Mouse (Mus musculus) hindbrain, embryonic 14.5 days (tissue): ENCODE results near the gene Scgb1c1. TPM values are rescaled to one million over a fixed set of nuclear protein-coding genes. Genes with fewer than 3 reads are reported as not detected.
A peak's percentile ranks its signal among the peaks of the same experiment; 100 is the strongest.

ENCODE experiments used
- ATAC-seq: fragments of 200-750 bp; cut with Nextera tagmentation; 2 replicates; pipeline ENCODE4 v1.8.0; 2017; ENCODE audit warnings: moderate number of reproducible peaks, mild to moderate bottlenecking, moderate TSS enrichment, moderate library complexity; ENCODE audit not compliant: low FRiP score
- DNase-seq: peaks from one replicate; pipeline ENCODE4 v3.0.0-alpha.2; 2015; ENCODE audit warnings: low spot score
- H3K27ac ChIP-seq: fragments of 300-500 bp; sonication (generic); 2 replicates; pipeline ENCODE4 v1.5.1; 2014; ENCODE audit warnings: mild to moderate bottlenecking, moderate library complexity
- H3K27me3 ChIP-seq: fragments of 300-500 bp; sonication (generic); 2 replicates; pipeline ENCODE4 v1.6.1; 2014; ENCODE audit warnings: mild to moderate bottlenecking, low read length, mixed read lengths; ENCODE audit not compliant: control insufficient read depth, insufficient read depth
- H3K36me3 ChIP-seq: fragments of 300-500 bp; sonication (generic); replicated peaks from 2 replicates; pipeline ENCODE4 v1.6.1; 2014; ENCODE audit not compliant: control insufficient read depth, insufficient read depth
- H3K4me1 ChIP-seq: fragments of 300-500 bp; sonication (generic); replicated peaks from 2 replicates; pipeline ENCODE4 v1.6.1; 2014; ENCODE audit warnings: antibody characterized with exemption, low read length, mixed read lengths; ENCODE audit not compliant: control insufficient read depth, insufficient read depth
- H3K4me2 ChIP-seq: fragments of 300-500 bp; sonication (generic); replicated peaks from 2 replicates; pipeline ENCODE4 v1.6.1; 2014; ENCODE audit warnings: mild to moderate bottlenecking, moderate library complexity
- H3K4me3 ChIP-seq: fragments of 300-500 bp; sonication (generic); replicated peaks from 2 replicates; pipeline ENCODE4 v1.5.1; 2014; ENCODE audit warnings: mild to moderate bottlenecking, low read length
- H3K9ac ChIP-seq: fragments of 300-500 bp; sonication (generic); 2 replicates; pipeline ENCODE4 v1.6.1; 2014
- H3K9me3 ChIP-seq: fragments of 300-500 bp; sonication (generic); 2 replicates; pipeline ENCODE4 v1.6.1; 2016; ENCODE audit warnings: low read length; ENCODE audit not compliant: control insufficient read depth
- WGBS: fragments of 180-500 bp; shearing (Covaris S2); extraction: QIAGEN DNeasy Blood & Tissue Kit; methylation state at CpG from one replicate; pipeline ENCODE4 v1.1.7; 2014; 5-methylcytosine and 5-hydroxymethylcytosine counted together
- polyA plus RNA-seq: library from polyadenylated mRNA; unstranded; fragments of >200 nt; fragmentation: Nextera tagmentation; extraction: Ambion mirVana; gene quantifications from 2 replicates; pipeline ENCODE4 v1.2.1, GENCODE M21; 2014

Scgb1c1 gene
- polyA plus RNA-seq, 1 experiment from 2014 or later, result not detected

DNA sequence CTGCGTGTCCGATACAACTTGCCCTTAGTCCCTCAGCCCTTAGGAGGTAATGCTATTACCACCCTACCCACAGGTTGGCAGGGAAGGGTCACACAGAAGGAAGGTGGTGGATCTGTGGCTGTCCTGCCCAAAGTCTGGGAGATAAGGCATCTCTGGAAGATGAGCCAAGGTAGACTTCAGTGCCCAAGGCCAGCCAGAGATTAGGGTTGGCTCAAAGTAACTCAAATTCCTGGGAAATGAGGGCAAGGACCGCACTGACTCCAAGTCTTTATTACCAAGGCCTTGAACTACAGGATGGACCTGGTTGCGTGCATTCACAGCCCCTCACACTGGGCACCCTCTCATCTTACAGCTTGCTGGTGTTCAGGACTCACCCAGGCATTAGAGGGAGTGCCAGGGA is 6.6 kb downstream of the Scgb1c1 start:
- Histone ChIP-seq H3K4me2 (no peak overlapping the region), H3K36me3 (peaks cover 36% of the 10 kb centered on the region), H3K27ac (no peak overlapping the region), H3K9ac (no peak overlapping the region), H3K4me3 (no peak overlapping the region), H3K4me1 (peaks cover 8% of the 10 kb centered on the region), H3K9me3 (no peaks in the 10 kb centered on the region), H3K27me3 (no peaks in the 10 kb centered on the region)
- ATAC-seq (no peak), DNase-seq (no peak)
- WGBS, result 93% methylated on average over 4 of the region's 4 CpGs

DNA sequence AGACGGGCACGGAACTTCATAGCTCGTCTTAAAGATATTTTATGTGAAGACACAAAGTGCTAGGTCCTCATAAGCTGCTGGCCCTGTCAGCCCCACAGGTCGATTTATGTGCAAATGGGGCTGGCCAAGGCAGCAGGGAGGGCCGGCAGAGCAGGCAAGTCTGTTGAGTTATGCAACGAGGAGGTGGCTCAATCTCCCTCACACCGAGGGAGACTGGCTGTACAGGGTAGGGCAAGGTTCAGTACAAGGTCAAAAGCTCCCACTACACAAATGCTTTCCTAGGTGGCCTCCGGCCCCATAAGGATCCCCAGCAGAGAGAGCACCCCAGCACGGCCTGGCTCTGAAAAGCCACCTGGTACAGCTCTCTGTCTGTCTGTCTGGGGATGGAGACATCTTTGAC is 8.0 kb downstream of the Scgb1c1 start:
- H3K9me3 ChIP-seq, result no peaks in the 10 kb centered on the region
- no peak overlapping the region for H3K4me3 ChIP-seq
- no peak overlapping the region for H3K4me2 ChIP-seq
- DNase-seq (no peak), ATAC-seq (no peak)
- H3K4me1 ChIP-seq, result peaks cover 16% of the 10 kb centered on the region
- WGBS, result 86% methylated on average over 9 of the region's 9 CpGs
- H3K27me3 ChIP-seq, result no peaks in the 10 kb centered on the region
- H3K36me3 ChIP-seq, result peaks cover 37% of the 10 kb centered on the region
- H3K9ac ChIP-seq, result no peak overlapping the region
- H3K27ac ChIP-seq, result no peak overlapping the region

DNA sequence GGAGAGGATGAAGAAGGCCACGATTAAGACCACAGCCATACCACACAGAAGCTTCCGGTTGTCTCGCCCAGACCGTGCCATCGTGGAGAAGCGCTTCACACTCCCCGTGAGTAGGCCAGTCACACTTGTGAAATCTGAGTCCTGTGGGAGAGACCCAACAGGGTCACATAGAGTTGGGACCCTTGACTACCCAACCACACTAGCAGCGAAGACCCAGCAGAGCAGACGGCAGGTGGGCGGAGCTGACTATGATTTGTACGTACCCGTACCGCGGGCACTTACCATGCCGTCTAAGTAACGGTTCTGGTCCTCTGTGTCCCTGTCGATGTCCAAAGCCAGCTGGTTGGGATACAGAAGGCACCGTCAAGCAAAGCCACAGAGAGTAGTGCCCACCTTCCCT is 9.1 kb downstream of the Scgb1c1 start:
- WGBS, result 95% methylated on average over 18 of the region's 18 CpGs

DNA sequence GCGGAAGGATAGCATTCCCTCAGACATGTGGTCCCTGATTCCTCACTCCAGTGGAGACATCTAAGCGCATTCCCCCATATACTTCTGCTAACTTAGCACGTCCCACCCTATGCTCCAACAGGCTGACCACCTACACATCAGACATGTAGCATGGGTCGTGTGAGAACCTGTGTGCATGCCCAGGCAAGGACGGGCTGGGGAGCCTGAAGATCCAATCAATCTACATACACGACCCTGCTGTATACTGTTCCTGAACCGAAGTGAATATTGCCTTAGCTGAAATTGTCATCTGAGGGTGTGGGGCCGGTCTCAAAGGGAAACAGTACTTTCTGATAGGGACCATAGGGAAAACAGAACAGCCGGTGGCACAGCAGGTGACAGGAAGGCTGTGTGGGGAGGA is 9.8 kb downstream of the Scgb1c1 start:
- no peak for DNase-seq
- Histone ChIP-seq H3K27me3 (no peaks in the 10 kb centered on the region), H3K9ac (peak overlapping the region; percentile 97), H3K9me3 (no peaks in the 10 kb centered on the region), H3K4me3 (peak overlapping the region; percentile 83), H3K36me3 (peaks cover 54% of the 10 kb centered on the region), H3K4me1 (peaks cover 27% of the 10 kb centered on the region), H3K27ac (no peak overlapping the region), H3K4me2 (peak overlapping the region; percentile 83)
- WGBS, result 81% methylated on average over 9 of the region's 9 CpGs
- no peak for ATAC-seq

More for the DNA sequence above, 9.1 kb downstream of the Scgb1c1 start:
- Histone ChIP-seq H3K9me3 (no peaks in the 10 kb centered on the region), H3K4me1 (peaks cover 27% of the 10 kb centered on the region), H3K27me3 (no peaks in the 10 kb centered on the region), H3K9ac (no peak overlapping the region), H3K4me2 (no peak overlapping the region), H3K4me3 (no peak overlapping the region), H3K27ac (no peak overlapping the region), H3K36me3 (peaks cover 48% of the 10 kb centered on the region)
- ATAC-seq (no peak), DNase-seq (no peak)

DNA sequence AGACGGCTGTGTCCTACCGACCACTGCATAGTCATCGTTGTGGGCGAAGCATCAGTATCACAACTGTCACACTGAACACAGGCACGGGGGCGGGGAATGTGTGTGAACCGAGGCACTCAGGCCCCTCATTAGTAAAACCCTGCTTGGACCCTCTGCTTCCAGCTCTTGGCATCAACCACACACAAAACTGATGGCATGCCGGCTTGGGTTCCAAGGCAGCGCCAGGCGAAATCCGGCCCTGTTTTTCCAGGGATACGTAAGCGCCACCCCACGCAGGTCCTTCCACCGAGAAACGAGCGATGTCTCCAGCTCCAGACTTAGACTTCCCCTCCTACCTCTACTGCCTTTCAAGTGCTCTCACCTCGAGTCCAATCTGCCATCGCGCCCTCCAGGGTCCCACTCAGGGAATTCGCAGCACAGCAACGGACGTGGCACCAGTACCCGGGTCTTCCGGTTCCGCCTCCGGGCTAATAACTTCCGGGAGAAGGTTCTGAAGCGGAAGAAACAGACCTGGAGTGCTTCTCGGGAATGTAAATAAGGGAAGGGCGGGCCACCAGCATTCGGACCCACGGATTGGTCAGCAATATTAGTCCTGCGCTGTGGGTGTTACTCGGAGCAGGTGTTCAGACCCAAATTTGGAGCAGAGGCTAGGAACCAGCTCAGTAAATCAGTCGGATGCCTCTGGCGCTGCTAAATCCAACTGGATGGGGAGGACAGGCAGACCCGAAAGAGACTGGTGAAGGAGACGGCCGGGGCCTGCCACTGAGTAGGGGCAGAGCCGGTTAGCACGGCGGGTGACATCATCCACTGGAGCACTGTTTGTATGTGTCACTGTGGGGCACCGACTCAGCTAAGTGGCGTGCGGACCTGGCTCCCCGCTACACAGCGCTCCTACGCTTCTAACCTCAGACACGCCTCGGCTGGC is 10.8 kb downstream of the Scgb1c1 start, which contains the start of gene Gm45785:
Gm45785 (minus strand) TSS at position 472 of the 925 bp plus-strand sequence.
- 2% methylated on average over 51 of the region's 51 CpGs for WGBS
- H3K4me1 ChIP-seq, result peaks cover 27% of the 10 kb centered on the region
- peak within 1 kb of the TSS; percentile 83 for H3K4me2 ChIP-seq
- peaks cover 63% of the 10 kb centered on the region for H3K36me3 ChIP-seq
- no peaks in the 10 kb centered on the region for H3K9me3 ChIP-seq
- DNase-seq (peak; percentile 87), ATAC-seq (peak; percentile 75)
- H3K9ac ChIP-seq, result peak within 1 kb of the TSS; percentile 97
- H3K27me3 ChIP-seq, result no peaks in the 10 kb centered on the region
- H3K4me3 ChIP-seq, result peak within 1 kb of the TSS; percentile 83
- H3K27ac ChIP-seq, result peak within 1 kb of the TSS; percentile 89

DNA sequence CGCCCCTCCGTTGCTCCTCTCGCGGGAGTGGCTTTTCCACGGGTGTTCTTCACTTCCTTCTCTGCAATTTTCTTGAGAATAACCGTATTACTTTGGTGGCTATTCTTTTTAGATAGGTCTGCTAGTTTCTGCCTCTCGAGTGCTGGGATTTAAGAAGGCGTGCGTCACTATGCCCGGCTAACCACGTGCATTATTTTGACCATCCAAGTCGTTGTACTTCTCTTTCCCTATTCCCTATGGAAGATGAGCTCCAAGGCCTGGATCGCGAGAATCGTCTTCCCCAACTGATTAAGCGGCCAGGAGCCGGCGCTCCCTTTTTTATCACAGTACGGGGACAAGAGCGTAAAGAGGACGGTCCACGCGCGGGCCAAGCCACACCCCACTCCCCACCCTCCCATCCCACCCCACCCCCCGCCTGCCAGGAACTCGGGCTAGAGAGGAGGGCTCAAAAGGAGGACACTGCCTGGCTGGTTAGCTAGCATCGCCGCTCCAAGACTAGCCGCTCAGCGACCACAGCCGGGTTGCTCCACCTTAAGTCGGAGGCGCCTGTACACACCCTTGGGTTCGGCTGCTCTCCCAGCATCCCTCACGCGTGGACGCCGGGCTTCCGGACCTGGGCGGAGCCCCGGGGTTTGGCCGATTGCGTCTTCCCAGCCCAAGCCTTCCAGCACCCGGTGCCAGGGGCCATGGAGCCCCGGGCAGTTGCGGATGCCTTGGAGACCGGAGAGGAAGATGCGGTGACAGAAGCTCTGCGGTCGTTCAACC is 11.6 kb downstream of the Scgb1c1 start, which contains the start of gene Ric8a:
Ric8a (plus strand) TSS at position 173 of the 765 bp plus-strand sequence.
- Histone ChIP-seq H3K9ac (peak within 1 kb of the TSS; percentile 97), H3K4me1 (peaks cover 27% of the 10 kb centered on the region), H3K36me3 (peaks cover 64% of the 10 kb centered on the region), H3K9me3 (no peaks in the 10 kb centered on the region), H3K4me3 (peak within 1 kb of the TSS; percentile 83), H3K4me2 (peak within 1 kb of the TSS; percentile 83), H3K27ac (peak within 1 kb of the TSS; percentile 89), H3K27me3 (no peaks in the 10 kb centered on the region)
- DNase-seq (peak; percentile 70), ATAC-seq (peak; percentile 78)
- WGBS, result 0% methylated on average over 49 of the region's 50 CpGs

DNA sequence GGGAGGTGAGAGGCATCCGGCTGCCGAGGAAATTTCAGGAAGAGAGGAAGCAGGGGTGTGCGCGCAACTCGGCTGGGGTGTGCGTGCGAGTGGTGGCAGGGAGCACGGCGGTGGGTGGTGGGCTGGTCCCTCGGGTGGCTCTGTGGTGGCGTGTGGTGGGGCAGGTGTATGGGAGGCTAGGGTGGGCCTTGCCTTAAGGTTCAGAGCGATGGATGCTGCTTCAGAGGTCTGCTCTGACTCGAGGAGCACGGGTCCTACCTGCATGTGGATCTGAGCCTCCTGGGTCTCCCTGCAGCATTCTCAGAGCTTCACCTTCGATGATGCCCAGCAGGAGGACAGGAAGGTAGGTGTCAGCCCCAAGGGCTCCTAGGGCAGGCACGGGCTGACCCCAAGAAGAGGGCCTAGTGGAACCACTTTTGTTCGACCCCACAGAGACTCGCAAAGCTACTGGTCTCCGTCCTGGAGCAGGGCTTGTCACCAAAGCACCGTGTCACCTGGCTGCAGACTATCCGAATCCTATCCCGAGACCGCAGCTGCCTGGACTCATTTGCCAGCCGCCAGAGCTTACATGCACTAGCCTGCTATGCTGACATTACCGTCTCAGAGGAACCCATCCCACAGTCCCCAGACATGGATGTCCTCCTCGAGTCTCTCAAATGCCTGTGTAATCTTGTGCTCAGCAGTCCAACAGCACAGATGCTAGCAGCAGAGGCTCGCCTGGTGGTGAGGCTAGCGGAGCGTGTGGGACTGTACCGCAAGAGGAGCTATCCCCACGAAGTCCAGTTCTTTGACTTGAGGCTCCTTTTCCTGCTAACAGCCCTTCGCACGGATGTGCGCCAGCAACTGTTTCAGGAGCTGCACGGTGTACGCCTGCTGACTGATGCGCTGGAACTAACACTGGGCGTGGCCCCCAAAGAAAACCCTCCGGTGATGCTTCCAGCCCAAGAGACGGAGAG is 12.5 kb downstream of the Scgb1c1 start, which contains the start of gene Bet1l:
Bet1l (minus strand) TSS at position 28 of the 956 bp plus-strand sequence.
- WGBS, result 37% methylated on average over 40 of the region's 40 CpGs
- Histone ChIP-seq H3K27ac (peak within 1 kb of the TSS; percentile 89), H3K27me3 (no peaks in the 10 kb centered on the region), H3K9me3 (no peaks in the 10 kb centered on the region), H3K36me3 (peaks cover 64% of the 10 kb centered on the region), H3K4me2 (peak within 1 kb of the TSS; percentile 83), H3K9ac (peak within 1 kb of the TSS; percentile 97), H3K4me3 (peak within 1 kb of the TSS; percentile 83), H3K4me1 (peaks cover 27% of the 10 kb centered on the region)
- peak; percentile 49 for ATAC-seq
- DNase-seq, result no peak

DNA sequence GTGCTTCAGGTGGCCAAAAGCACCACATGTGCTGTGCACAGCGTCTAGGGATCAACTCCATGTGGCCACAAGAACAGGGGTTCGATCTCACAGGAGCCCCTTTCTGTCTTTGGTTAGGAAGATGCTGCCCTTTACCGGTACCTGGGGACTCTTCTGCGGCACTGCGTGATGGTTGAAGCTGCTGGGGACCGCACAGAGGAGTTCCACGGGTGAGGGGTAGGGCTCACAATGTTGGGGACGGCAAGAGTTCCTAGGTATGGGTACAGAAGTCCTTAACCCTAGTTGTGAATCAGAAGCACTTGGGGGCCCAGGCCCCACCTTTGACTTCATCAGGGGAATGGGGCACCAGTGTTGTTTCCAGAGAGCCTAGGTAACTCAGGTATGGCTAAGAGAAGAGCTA is 13.4 kb downstream of the Scgb1c1 start:
- Histone ChIP-seq H3K36me3 (peaks cover 64% of the 10 kb centered on the region), H3K4me2 (peak overlapping the region; percentile 83), H3K9ac (peak overlapping the region; percentile 38; the same call in 1 of the 2 replicates), H3K4me3 (peak overlapping the region; percentile 83), H3K4me1 (peaks cover 27% of the 10 kb centered on the region), H3K9me3 (no peaks in the 10 kb centered on the region), H3K27me3 (no peaks in the 10 kb centered on the region), H3K27ac (no peak overlapping the region)
- WGBS, result 94% methylated on average over 8 of the region's 8 CpGs
- DNase-seq, result no peak
- ATAC-seq, result no peak
